Mouse (Mus musculus) neural tube, embryonic 10.5 days (tissue): ENCODE results near the gene Dtnbp1.

Experiments
- DNase-seq: peaks from one replicate; pipeline ENCODE4 v3.0.0-alpha.2; 2017; ENCODE audit warnings: low spot score; ENCODE audit errors: extremely low spot score

Gene Dtnbp1

GRCm38 (mm10) chr13:44907702-44908101 lies 94.2 kb downstream of the Dtnbp1 start:
- DNase-seq: no peak

DNA sequence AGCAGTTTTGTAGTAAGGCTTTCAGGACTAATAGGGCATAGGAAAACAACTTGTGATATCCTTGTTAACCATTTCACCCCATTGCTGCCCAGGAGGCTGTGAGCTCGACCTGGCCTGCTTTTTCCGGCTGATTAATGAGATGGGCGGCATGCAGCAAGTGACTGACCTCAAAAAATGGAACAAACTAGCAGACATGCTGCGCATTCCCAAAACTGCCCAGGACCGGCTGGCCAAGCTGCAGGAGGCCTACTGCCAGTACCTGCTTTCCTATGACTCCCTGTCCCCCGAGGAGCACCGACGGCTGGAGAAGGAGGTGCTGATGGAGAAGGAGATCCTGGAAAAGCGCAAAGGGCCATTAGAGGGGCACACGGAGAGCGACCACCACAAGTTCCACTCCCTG lies 95.8 kb downstream of the Dtnbp1 start:
- no peak for DNase-seq

DNA sequence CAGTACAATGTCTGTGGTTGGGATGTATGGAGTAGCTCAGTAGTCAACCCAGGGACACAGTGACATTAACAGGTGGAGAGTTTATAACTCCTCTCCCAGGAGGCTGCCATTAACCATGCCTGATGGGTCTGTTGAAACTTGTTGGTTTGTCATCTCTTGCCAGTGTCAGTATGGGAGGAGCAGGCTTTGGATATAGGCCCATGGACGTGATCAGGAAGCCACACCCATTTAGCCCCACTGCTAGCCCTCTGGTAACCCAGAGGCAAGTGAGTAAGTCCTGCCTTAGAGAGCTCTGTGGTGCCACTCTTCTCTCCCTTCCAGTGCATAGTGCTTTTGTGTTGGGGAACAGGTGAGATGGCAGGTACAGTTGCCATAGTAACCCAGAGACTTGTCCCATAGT lies 97.7 kb downstream of the Dtnbp1 start:
- DNase-seq: no peak

- DNase-seq: no peak
These were observed 98.5 kb downstream of the Dtnbp1 start for GRCm38 (mm10) chr13:44903416-44903815.

- no peak for DNase-seq
These were observed 99.6 kb downstream of the Dtnbp1 start for GRCm38 (mm10) chr13:44902299-44902698.

DNA sequence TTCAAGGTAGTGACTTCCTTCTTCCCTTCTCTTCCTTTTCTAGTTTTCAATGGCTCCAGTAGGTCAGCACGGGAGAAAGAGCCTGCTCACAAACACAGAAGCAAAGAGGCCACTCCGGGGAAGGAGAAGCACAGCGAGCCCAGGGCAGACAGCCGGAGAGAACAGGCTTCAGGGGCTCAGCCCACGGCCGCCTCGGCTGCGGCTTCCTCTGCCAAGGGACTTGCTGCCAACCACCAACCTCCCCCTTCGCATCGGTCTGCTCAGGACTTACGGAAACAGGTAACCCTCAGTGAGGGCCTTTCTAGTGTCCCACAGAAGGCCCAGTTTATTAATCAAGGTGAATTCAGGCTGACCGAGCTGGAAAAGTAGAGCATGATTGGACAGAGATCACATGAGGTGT lies 105.7 kb downstream of the Dtnbp1 start:
- DNase-seq: no peak

DNA sequence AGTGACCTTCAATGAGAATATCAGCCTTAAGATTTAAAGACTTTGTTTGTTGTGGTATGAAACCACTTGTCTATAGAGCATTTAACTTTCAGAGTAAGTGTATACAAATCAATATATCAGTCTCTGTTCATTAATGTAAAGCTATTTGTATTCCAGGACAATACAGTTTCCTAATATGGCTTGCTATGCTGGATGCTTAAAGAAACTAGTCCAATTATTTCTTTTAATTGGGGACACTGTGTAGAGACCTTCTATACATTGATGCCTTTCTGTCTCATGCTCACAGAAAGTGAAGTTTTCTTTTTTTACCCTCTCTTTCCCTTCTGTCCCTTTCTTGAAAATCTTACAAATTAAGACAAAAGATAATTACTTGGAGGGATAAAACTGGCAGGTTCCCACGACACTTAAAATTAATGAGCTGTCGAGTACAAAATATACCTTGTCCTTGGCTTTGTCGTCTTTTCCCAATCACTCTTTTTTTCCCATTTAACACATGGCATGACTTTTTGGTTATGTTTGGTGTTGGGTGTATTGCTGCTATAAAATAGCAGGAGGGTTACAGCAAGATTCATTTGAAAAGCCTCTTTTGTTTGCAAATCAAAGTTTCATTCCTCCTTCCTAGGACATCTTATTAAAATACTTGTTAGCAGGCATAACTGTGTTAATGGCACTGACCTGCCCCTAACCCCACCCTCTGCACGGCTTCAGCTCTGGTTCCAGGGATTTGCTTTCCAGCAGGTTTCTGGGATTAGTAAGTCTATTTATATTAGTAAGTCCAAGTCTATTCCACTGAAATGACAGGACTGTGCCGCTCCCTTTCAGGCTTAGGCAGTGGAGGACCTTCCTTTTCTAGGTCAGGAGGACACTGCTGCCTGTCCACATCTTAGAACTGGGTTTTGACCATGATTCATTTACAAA lies 109.9 kb downstream of the Dtnbp1 start:
- no peak for DNase-seq

DNA sequence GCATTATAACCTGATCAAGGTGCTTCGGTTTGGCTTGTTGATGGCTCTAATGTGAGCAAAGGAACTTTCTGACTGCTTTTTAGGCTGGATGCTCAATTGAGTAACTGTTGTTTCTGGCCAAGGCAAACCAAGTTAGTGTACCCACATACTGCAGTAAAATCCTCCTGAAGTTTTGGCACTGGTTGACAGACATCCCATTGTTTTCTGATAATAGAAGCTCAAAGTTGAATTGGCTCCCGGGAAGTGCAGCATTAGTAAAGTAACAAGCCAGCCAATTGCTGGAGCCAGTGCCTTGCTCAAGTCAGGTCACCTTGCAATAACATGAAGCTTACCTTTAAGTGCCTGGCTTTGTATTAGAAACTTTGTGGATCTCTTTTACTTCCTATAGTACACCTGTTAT lies 111.3 kb downstream of the Dtnbp1 start:
- no peak for DNase-seq

- no peak for DNase-seq
These were observed 115.7 kb downstream of the Dtnbp1 start for GRCm38 (mm10) chr13:44886221-44886620.

DNA sequence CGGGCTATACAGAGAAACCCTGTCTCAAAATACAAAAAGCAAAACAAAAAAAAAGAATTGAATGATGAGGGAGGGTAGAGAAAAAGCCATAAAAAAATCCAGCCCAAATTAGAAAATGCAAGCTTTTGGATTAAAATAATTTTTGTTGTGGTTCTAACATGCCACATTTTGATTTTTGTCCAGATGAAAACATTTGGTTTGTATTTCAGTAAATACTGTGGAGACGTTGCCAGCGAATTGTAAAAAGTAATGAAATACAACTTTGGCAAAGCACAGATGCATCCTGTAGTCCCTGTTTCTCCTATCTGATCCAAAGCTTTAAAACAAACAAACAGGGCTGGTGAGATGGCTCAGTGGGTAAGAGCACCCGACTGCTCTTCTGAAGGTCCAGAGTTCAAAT lies 120.9 kb downstream of the Dtnbp1 start:
- DNase-seq: no peak

GRCm38 (mm10) chr13:44876799-44877198 lies 125.1 kb downstream of the Dtnbp1 start:
- DNase-seq: no peak
